Mouse (Mus musculus) bone marrow, adult 2 months (tissue): Measurements from ENCODE around the gene Dcst2.

Source experiments
- CTCF ChIP-seq: fragments of 200-500 bp; IDR thresholded peaks from 2 replicates; pipeline ENCODE4 v1.5.1; 2011; ENCODE audit warnings: low read length, control low read depth; ENCODE audit not compliant: control insufficient read depth, insufficient read depth
- POLR2A ChIP-seq: fragments of 200-500 bp; IDR thresholded peaks from 2 replicates; pipeline ENCODE4 v1.6.1; 2011; ENCODE audit warnings: low read depth, mild to moderate bottlenecking, control low read depth, low read length, borderline replicate concordance; ENCODE audit not compliant: control insufficient read depth

DNA sequence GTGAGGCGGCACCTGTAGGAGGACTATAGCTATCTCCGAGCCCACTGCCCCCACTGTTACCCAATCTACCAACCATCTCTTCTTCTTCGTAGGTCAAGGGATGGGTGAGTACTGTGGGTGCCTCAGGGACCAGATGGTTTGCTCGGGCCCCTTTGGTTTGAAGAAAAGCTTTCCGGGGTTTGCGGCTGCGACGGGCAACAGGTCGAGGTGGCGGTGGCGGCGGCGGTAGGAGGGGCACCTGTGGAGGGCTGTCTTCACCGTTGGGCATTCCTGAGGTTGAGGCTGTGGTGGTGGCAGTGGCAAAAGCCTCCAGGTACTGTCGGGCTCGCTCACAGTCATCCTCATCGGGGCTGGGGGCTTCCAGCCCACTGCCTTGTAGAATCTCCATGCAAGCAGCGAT is 18.9 kb downstream of the Dcst2 start:
- TF ChIP-seq POLR2A (no peak), CTCF (no peak)
